17 mouse cellular contexts compared by ENCODE assay signal in the genomic region with DNA sequence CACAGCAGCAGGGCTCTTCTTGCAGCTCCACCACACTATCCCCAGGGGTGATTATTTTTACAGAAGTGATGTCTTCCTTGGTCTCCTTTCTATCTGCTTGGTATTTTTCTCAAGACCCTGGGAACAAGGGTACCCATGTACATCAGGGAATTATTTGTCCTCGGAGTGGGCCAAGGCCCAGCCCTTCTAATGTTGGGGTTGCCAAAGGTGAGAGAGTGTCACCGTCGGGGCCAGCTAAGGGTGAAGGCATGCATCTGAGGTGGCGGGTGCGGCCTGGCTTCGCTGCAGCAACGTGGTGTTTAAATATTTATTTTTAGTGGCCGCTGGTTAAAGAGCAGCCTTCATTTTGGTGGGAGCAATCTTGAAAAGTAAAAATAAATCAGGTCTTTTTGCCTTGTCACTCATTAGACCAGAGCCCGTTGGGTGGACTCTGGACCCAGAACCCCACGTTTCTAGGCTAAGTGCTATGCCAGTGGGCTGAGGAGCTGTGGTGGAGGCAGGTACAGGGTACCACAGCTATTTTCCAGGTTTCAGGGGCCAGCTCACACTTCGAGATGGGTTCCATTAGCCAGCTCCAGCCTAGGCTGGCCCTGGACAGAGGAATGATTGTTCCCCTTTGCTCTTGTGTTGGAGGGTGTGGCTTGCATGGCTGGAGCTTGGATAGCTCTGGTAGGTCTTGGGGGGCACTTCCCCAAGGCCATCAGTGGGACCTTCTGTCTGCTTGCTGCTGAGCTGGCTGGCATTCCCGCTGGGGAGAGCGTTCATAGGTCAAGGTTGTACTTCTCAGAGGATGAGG.
DNase-seq lines count a peak whose midpoint lies in the region; ATAC-seq and TF ChIP-seq lines count a peak whose summit lies in the region.
"Had no signal": no experiment of that assay in that cellular context is flagged by ENCODE, and none has a peak within 500 bp of the region (broad histone marks: within the 10 kb centered on the region; RNA-seq: fewer than 3 reads in every experiment).

No protein-coding gene starts in this region.

- no peak for ATAC-seq in forebrain, embryonic 16.5 days
- ATAC-seq in stomach, postnatal 0 days (ENCODE audit: low FRiP score, low TSS enrichment): peak; percentile 49; the same call in 1 of the 2 replicates
- ATAC-seq: activated CD4-positive, CD25-positive, alpha-beta regulatory T cell, adult 4 months; inflammation-experienced regulatory T-cells, adult 6 months had no signal

- WGBS in forebrain, embryonic 10.5 days: 86% methylated on average over 13 of the region's 13 CpGs
- WGBS in forebrain, embryonic 16.5 days: 89% methylated on average over 13 of the region's 13 CpGs
- WGBS in stomach, postnatal 0 days: 53% methylated on average over 13 of the region's 13 CpGs

- no peaks in the 10 kb centered on the region for H3K36me3 ChIP-seq in forebrain, embryonic 10.5 days (replicated peaks)
- no peaks in the 10 kb centered on the region for H3K36me3 ChIP-seq in forebrain, embryonic 16.5 days (ENCODE audit: control insufficient read depth, insufficient read depth)
- H3K36me3 ChIP-seq in stomach, postnatal 0 days (ENCODE audit: control insufficient read depth, insufficient read depth, low read length): no peaks in the 10 kb centered on the region
- H3K36me3 ChIP-seq: heart, embryonic 13.5 days had no signal

- H3K4me2 ChIP-seq in forebrain, embryonic 16.5 days (ENCODE audit: low read length): no peak overlapping the region
- no peak overlapping the region for H3K4me2 ChIP-seq in stomach, postnatal 0 days (replicated peaks; ENCODE audit: low read depth)
- H3K4me2 ChIP-seq: heart, embryonic 13.5 days; lung, embryonic 14.5 days had no signal

- TF ChIP-seq EP300 in stomach, postnatal 0 days (optimal IDR thresholded peaks at IDR 0.05): no peak

- no peak for TF ChIP-seq CTCF in stomach, postnatal 0 days (IDR thresholded peaks at IDR 0.05; ENCODE audit: low read depth)

- no peak for DNase-seq in forebrain, embryonic 10.5 days (ENCODE audit: extremely low spot score, low spot score)
- DNase-seq in kidney, postnatal 14 days: peak; percentile 27
- DNase-seq in kidney, adult 18-20 months: no peak
- peak; percentile 14 for DNase-seq in urinary bladder, adult 2 months (ENCODE audit: low spot score)
- DNase-seq in urinary bladder, adult 18-20 months (ENCODE audit: low spot score in 2 of 2): no peak
- DNase-seq in stomach, postnatal 0 days (ENCODE audit: low spot score): peak; percentile 43
- DNase-seq in B cell, adult 2 months: no peak
- DNase-seq: cerebellum, postnatal 25 days; gastrocnemius, postnatal 14 days; lung, embryonic 14.5 days; midbrain, embryonic 14.5 days; right cerebral cortex, postnatal 25 days had no signal

- peaks cover 45% of the 10 kb centered on the region for H3K4me1 ChIP-seq in forebrain, embryonic 10.5 days
- H3K4me1 ChIP-seq in forebrain, embryonic 16.5 days (replicated peaks; ENCODE audit: control insufficient read depth, insufficient read depth, low read length): peaks cover 10% of the 10 kb centered on the region
- no peaks in the 10 kb centered on the region for H3K4me1 ChIP-seq in stomach, postnatal 0 days (replicated peaks; ENCODE audit: control insufficient read depth, insufficient read depth)

- no peak overlapping the region for H3K9ac ChIP-seq in forebrain, embryonic 16.5 days (replicated peaks; ENCODE audit: low read depth, low read length)
- no peak overlapping the region for H3K9ac ChIP-seq in stomach, postnatal 0 days (ENCODE audit: low read length)
- H3K9ac ChIP-seq: heart, embryonic 13.5 days; lung, embryonic 14.5 days had no signal

- H3K27me3 ChIP-seq in forebrain, embryonic 10.5 days (ENCODE audit: poor library complexity, severe bottlenecking): no peaks in the 10 kb centered on the region
- no peaks in the 10 kb centered on the region for H3K27me3 ChIP-seq in forebrain, embryonic 16.5 days (replicated peaks; ENCODE audit: control insufficient read depth, insufficient read depth, low read length)
- no peaks in the 10 kb centered on the region for H3K27me3 ChIP-seq in stomach, postnatal 0 days (ENCODE audit: control insufficient read depth, insufficient read depth, low read length)
- H3K27me3 ChIP-seq: heart, embryonic 13.5 days had no signal

- H3K9me3 ChIP-seq in forebrain, embryonic 10.5 days: no peaks in the 10 kb centered on the region
- H3K9me3 ChIP-seq in forebrain, embryonic 16.5 days (ENCODE audit: control insufficient read depth, low read length): no peaks in the 10 kb centered on the region
- H3K9me3 ChIP-seq in stomach, postnatal 0 days (ENCODE audit: control insufficient read depth, low read length): no peaks in the 10 kb centered on the region
- H3K9me3 ChIP-seq: heart, embryonic 13.5 days had no signal

- H3K27ac ChIP-seq in forebrain, embryonic 10.5 days: peak overlapping the region; percentile 37
- H3K27ac ChIP-seq in forebrain, embryonic 16.5 days (ENCODE audit: low read length): no peak overlapping the region
- H3K27ac ChIP-seq in stomach, postnatal 0 days (replicated peaks): no peak overlapping the region
- H3K27ac ChIP-seq: heart, embryonic 13.5 days; macrophage had no signal

- no peak overlapping the region for H3K4me3 ChIP-seq in forebrain, embryonic 10.5 days
- H3K4me3 ChIP-seq in forebrain, embryonic 16.5 days (replicated peaks; ENCODE audit: low read length): no peak overlapping the region
- H3K4me3 ChIP-seq in stomach, postnatal 0 days (ENCODE audit: low read depth, low read length): no peak overlapping the region
- H3K4me3 ChIP-seq: heart, embryonic 13.5 days had no signal

Comparison
In these comparisons a context has a peak if more than half of its experiments do, and no peak if none do; other contexts are left out.
1. DNase-seq: peak in kidney, postnatal 14 days (single experiment), urinary bladder, adult 2 months (single experiment) and stomach, postnatal 0 days (single experiment); none in forebrain, embryonic 10.5 days (single experiment), kidney, adult 18-20 months (single experiment), urinary bladder, adult 18-20 months (0 of 2) and B cell, adult 2 months (0 of 2).